Mouse (Mus musculus): ENCODE data around the gene Psd4.

The Psd4 gene

DNA sequence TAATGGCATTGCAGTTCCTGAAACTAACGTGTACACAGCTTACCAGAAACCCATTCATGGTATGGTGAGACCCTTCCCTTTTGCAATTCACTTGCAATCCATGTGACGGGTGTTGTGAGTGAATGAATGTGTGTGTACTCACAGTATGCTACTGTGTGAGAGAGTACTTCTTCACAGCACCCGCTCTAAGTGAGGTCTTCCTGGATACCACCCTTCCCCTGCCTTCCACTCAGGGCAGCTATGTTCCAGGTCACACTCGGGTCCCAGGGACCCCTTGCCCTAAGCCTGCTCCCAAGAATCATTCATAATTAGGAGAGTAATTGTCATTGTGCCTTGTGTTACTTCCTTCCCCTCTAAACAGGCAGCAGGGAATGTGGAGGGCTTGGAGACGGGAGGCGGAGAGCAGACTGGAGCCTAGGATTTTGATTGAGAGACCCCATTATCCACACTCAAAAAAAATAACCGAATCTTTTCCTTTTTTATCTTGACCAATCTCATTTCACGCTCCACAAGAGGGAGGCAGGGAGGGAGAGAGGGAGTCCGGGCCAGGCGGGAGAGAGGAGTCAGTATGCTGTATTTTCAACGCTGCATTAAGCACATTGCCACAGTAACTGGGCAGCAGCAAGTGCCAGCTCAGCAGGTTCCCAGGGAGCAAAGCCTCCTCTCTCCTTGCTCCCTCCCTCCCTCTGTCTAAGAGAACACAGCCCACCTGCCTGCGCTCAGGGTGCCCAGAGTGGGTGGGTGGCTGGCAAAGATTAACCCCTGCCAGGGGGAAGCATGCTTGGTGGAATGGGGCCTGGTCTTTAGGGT, 60.7 kb downstream of the Psd4 start:
- no peak for DNase-seq (ENCODE audit: inconsistent age in 2 of 2, low spot score in 1 of 2)

- DNase-seq (ENCODE audit: inconsistent age in 2 of 2, low spot score in 1 of 2) = no peak
Observed at GRCm38 (mm10) chr2:24429806-24430205, 62.4 kb downstream of the Psd4 start.

DNA sequence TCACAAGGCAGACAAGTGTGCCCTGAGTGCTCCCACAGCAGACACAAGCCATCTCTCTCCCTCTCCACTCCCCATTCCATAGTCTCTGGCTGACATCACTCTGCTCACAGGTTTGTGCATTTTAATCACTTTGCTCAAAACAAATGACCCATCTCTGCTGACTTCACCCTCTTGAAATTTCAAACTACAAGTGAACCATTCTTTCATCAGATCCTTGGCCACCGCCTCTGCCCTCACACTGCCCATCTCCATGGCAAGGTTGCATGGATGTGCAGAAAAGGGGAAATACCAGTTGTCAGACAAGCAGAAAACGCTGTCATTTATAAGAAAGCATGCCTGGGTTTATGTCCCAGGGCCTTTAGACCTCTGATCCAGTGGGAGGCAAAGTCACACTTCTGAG, 67.3 kb downstream of the Psd4 start:
- no peak for DNase-seq (ENCODE audit: inconsistent age in 2 of 2, low spot score in 1 of 2)

- DNase-seq (ENCODE audit: inconsistent age in 2 of 2, low spot score in 1 of 2) = no peak
Observed at GRCm38 (mm10) chr2:24435699-24436098, 68.3 kb downstream of the Psd4 start.

DNA sequence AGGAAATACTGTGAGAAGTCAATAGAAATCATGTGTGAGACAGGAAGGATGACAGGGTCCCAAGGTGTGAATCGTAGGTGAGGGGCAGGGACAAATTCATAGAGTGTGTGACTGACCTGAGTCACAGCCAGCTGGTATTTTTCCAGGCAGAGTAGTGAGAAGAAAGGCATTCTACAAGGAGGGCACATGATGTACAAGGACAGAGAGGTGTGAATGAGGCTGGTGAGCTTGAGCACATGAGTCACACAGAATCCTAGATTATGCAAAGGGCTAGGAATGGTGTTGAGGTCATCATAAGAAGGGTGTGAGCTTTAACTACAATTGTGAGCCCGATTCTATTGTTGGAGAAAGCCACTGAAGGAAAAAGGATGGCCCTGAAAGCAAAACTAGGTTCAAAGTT, 72.7 kb downstream of the Psd4 start:
- DNase-seq (ENCODE audit: inconsistent age in 2 of 2, low spot score in 1 of 2) = no peak

GRCm38 (mm10) chr2:24441899-24442298, 74.5 kb downstream of the Psd4 start:
- DNase-seq (ENCODE audit: inconsistent age in 2 of 2, low spot score in 1 of 2) = no peak

GRCm38 (mm10) chr2:24442303-24442925, 75.0 kb downstream of the Psd4 start:
- no peak for DNase-seq (ENCODE audit: inconsistent age in 2 of 2, low spot score in 1 of 2)

DNA sequence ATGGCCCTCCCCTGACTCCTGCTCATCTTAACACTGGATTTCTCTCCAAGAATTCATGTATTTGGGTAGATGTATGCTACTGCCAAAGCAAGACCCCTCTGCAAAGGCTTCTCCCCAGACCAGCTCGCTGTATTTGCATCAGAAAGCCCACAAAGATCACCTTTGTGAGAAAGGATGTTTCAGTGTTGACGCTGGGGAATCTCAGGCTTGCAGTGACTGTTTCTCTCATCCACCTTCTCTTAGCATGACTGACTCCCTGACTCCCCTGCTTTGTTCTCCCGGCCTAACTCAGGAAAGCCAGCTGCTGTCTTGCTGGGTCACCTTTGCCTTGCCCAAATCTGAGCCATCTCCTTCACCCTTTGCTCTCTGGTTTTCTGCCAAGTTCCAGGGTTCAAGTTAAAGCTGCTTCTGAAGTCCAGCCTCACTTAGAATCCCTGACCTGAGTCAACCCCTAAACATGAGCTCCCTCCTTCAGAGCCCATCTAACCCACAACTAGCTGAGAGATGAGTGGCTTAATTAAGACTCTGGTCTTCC, 75.9 kb downstream of the Psd4 start:
- DNase-seq (ENCODE audit: inconsistent age in 2 of 2, low spot score in 1 of 2) = no peak

DNA sequence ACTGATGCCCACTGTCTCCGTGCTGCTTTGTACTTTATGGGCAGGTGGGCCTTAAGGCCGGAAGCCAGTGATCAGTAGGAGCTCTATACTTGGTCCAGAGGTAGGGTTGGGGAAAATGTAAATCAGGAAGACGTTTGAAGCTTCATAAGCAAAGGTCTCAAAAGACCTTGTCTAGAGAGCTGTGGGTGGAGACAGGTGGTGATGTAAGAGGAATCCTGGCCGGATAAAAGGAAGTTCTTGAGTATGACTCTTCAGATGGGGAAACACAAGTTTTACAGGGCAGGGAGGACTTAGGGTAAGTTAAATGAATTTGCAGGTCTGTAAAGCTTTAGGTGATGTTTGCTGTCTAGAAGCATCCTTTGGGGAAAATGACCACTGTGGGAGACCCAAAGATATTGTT, 81.7 kb downstream of the Psd4 start:
- DNase-seq (ENCODE audit: inconsistent age in 2 of 2, low spot score in 1 of 2) = no peak

DNA sequence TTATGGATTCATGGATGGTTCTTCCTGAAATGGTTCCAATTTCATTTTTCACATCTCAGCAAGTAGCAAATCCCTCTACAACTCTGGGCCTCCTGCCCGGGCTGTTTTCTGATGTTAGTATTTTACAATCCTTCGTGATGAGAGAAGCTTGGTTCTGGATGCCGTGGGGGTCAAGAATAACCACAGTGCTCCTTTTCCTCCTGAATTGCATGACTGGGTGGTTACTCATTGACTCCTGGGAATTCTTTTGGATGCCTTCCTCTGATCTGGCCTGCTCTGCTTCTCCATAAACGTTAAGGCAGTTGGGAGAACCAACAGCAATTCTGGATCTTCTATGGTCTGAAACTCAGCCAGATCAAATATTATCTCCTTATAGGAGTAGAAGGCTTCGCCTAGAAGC, 85.8 kb downstream of the Psd4 start:
- no peak for DNase-seq (ENCODE audit: inconsistent age in 2 of 2, low spot score in 1 of 2)

DNA sequence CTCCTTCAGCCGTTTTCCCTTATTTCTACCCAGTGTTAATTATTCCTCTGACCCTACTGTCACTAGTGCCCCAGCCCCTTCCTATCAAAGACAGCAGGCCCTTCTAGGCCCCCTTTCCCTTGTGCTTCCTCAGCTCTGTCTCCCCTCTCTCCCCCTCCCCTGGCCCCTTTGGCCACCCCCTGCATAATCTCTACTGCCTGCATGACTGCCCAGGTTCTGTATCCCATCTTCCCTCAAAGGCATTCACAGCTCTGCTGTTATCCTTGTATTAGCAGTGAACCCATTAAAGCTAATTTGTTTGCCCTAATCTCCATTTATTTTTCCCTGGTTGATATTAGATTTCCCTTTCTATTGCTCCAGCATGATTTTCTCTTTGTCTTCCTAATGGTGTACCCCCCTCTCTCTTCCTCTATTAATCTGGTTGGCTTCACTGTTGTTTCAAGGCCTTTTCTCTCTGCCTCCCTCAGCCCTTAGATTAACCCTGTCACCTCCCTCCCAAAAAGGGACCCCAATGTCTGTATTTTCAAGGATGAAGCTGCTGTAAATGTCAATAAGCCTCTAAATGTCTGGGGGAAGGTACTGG, 87.1 kb downstream of the Psd4 start:
- DNase-seq (ENCODE audit: inconsistent age in 2 of 2, low spot score in 1 of 2) = no peak

- DNase-seq (ENCODE audit: inconsistent age in 2 of 2, low spot score in 1 of 2) = no peak
Observed at GRCm38 (mm10) chr2:24455057-24455855, 87.9 kb downstream of the Psd4 start.

DNA sequence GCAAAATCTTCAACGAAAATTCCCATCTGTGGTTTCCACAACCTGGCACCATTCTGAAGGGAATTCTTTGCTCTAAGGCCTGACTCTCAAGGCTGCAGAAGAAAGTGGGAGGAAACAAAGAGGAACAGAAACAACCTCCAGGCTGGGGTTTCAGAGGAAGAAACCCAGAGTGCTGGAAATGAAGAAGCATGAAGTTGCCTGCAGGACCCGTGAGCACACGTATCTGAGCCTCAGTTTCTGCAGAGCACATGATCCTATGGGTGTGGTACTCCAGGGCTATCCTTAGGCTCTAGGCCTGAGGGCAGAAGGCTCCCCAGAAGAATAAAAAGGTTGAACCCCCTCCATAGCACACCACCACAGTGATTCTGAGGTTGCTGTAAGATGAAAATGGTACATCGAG, 89.5 kb downstream of the Psd4 start:
- DNase-seq (ENCODE audit: inconsistent age in 2 of 2, low spot score in 1 of 2) = no peak

DNA sequence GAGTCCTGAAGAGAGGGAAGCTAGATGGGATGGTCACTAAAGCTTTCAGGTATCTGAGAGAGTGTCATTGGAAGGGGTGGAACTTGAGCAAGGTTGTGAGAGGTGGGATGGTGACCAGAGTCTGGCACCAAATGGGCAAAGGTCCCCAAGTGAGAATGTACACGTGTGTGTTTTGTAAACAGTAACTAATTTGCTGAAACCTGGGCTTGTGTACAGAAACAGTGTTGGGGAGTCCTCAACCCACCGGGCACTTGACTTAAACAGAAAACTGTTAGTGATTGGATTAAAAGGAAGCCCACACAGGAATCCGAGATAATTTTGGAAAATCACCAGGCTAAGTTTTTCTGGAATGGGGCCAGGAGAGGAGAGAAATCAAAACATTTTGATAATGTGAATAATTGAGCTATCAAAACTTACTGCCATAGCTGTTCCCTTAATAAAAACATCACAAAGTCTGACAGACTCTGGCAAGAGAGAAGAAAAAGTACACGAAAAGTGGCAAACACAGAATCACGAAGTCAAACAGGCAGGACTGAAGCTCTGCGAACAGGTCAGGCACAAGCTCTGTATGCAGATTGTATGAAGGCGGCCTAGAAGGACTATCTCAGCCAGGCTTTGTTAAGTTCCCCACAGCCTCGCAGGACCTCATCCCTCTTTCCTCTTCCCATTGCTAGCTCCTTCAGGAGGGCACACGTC, 92.9 kb downstream of the Psd4 start:
- no peak for DNase-seq (ENCODE audit: inconsistent age in 2 of 2, low spot score in 1 of 2)

DNA sequence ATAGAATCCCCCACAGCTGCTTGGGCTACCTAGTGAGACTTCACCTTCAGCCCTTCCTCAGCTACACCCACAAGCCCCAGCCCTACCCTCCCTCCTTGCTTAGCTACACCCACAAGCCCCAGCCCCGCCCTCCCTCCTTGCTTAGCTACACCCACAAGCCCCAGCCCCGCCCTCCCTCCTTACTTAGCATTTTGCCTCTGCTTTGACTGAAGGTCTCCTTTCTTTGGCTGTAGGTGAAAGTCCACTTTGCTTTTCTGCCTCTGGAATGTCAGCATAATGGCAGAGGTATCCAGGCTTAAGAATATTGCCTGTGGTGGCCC, 93.4 kb downstream of the Psd4 start:
- DNase-seq (ENCODE audit: inconsistent age in 2 of 2, low spot score in 1 of 2) = no peak

Data from adrenal gland, adult (tissue).